Mouse (Mus musculus): Measurements from ENCODE around the gene Tmem39a. TPM values are rescaled to one million over a fixed set of nuclear protein-coding genes. Genes with fewer than 3 reads are reported as not detected.

Gene Tmem39a
- total and polyA plus RNA-seq, 3 experiments: 17.3 to 148 (median 53.5) TPM

DNA sequence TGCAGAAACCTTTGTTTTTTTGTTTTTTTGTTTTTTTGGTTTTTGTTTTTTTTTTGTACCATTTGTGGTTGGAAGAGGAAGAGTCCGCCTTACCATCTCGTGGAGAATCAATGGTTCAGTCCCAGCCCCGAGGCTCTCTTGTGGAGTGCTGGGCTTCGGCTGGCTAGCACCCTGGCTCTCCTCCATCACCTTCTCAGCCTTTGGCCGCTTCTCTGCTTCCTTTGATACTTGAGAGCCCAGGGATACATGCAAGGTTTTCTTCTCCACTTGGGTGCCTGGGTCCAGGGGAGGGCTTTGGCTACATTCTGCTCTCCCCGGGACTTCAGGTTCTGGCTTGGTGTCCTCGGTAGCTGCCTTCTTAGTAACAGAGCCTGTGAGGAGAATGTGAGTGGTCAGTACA is 48.0 kb downstream of the Tmem39a start:
- Histone ChIP-seq H3K9me3 (replicated peaks) (peaks cover 2% of the 10 kb centered on the region), H3K27me3 (ENCODE audit: insufficient read depth, low read length) (peaks cover 8% of the 10 kb centered on the region; the same call in 1 of the 2 replicates), H3K4me3 (ENCODE audit: low read depth, low read length) (no peak overlapping the region), H3K4me1 (ENCODE audit: insufficient read depth, low read depth, low read length) (0 out of 2 replicates have a peak, but pooled peaks cover 6% of the 10 kb centered on the region), H3K36me3 (replicated peaks) (no peaks in the 10 kb centered on the region)
- no peak for TF ChIP-seq POLR2AphosphoS5 (IDR thresholded peaks at IDR 0.05; ENCODE audit: insufficient replicate concordance, low read depth, low read length)
- no peak for TF ChIP-seq TAL1 (conservative IDR thresholded peaks at IDR 0.05; ENCODE audit: low read depth, low read length)
- TF ChIP-seq GATA1 (IDR thresholded peaks at IDR 0.05; ENCODE audit: borderline replicate concordance, low read length): no peak
- no peak for TF ChIP-seq GATA2 (IDR thresholded peaks at IDR 0.05; ENCODE audit: borderline replicate concordance, low read depth, low read length)
- no peak for TF ChIP-seq CTCF (IDR thresholded peaks at IDR 0.05; ENCODE audit: low read depth, low read length)
- DNase-seq (ENCODE audit: low spot score) (no peak), ATAC-seq (ENCODE audit: extremely low read depth, insufficient number of reproducible peaks, low FRiP score, poor library complexity, severe bottlenecking) (no peak)

GRCm38 (mm10) chr16:38608687-38609086 is 50.2 kb downstream of the Tmem39a start:
- peaks cover 3% of the 10 kb centered on the region; the same call in 1 of the 2 replicates for H3K27me3 ChIP-seq (ENCODE audit: insufficient read depth, low read length)
- no peaks in the 10 kb centered on the region for H3K4me1 ChIP-seq (ENCODE audit: insufficient read depth, low read depth, low read length)
- TF ChIP-seq TAL1 (conservative IDR thresholded peaks at IDR 0.05; ENCODE audit: low read depth, low read length): no peak
- TF ChIP-seq POLR2AphosphoS5 (IDR thresholded peaks at IDR 0.05; ENCODE audit: insufficient replicate concordance, low read depth, low read length): no peak
- no peak for TF ChIP-seq GATA2 (IDR thresholded peaks at IDR 0.05; ENCODE audit: borderline replicate concordance, low read depth, low read length)
- TF ChIP-seq CTCF (IDR thresholded peaks at IDR 0.05; ENCODE audit: low read depth, low read length): no peak
- TF ChIP-seq GATA1 (IDR thresholded peaks at IDR 0.05; ENCODE audit: borderline replicate concordance, low read length): no peak
- H3K4me3 ChIP-seq (ENCODE audit: low read depth, low read length): no peak overlapping the region
- no peaks in the 10 kb centered on the region for H3K36me3 ChIP-seq (replicated peaks)
- peaks cover 2% of the 10 kb centered on the region for H3K9me3 ChIP-seq (replicated peaks)
- ATAC-seq (ENCODE audit: extremely low read depth, insufficient number of reproducible peaks, low FRiP score, poor library complexity, severe bottlenecking): no peak
- DNase-seq (ENCODE audit: low spot score): no peak

DNA sequence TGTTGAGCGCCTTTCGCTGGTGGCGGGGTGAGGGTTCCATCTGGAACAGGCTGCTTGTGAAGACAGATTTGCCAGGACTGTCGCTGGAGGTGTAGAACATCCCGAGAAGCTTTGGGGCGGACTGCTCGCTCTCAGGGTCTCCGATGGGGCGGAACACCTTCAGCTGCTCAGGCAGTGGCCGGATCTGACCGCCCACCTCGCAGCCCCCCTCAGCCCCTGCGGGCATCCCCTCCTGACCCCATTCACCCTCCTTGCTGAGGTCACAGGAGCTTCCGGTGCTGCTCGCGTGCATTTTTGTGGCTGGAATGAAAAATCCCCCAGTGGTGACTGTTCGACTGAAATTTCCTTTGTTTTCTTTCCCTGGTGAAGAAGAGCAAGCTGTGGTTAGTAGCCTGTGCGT is 50.6 kb downstream of the Tmem39a start:
- DNase-seq (ENCODE audit: low spot score) (no peak), ATAC-seq (ENCODE audit: extremely low read depth, insufficient number of reproducible peaks, low FRiP score, poor library complexity, severe bottlenecking) (no peak)
- Histone ChIP-seq H3K36me3 (replicated peaks) (no peaks in the 10 kb centered on the region), H3K27me3 (ENCODE audit: insufficient read depth, low read length) (peaks cover 3% of the 10 kb centered on the region; the same call in 1 of the 2 replicates), H3K4me3 (ENCODE audit: low read depth, low read length) (no peak overlapping the region), H3K4me1 (ENCODE audit: insufficient read depth, low read depth, low read length) (no peaks in the 10 kb centered on the region), H3K9me3 (replicated peaks) (peaks cover 2% of the 10 kb centered on the region)
- TF ChIP-seq POLR2AphosphoS5 (IDR thresholded peaks at IDR 0.05; ENCODE audit: insufficient replicate concordance, low read depth, low read length): no peak
- no peak for TF ChIP-seq GATA2 (IDR thresholded peaks at IDR 0.05; ENCODE audit: borderline replicate concordance, low read depth, low read length)
- TF ChIP-seq GATA1 (IDR thresholded peaks at IDR 0.05; ENCODE audit: borderline replicate concordance, low read length): no peak
- no peak for TF ChIP-seq TAL1 (conservative IDR thresholded peaks at IDR 0.05; ENCODE audit: low read depth, low read length)
- no peak for TF ChIP-seq CTCF (IDR thresholded peaks at IDR 0.05; ENCODE audit: low read depth, low read length)

DNA sequence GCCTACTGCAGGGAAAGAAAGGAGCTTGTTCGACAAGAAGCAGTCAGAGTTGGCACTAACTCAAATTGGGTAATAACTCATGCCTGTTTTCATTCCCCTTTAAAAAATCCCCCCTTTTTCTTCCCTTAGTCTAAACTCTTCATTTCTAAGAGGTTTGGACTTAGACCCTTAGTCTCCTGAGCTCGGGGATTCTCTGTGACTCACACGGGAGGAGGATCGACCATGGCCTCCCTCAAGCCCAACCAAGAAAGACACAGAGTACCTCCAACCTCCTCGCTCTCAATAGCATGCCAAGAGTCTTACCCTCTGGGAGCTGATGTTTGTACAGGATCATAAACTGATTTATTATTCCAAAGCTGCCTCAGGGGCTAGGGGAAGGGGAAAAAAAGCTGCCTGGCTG is 54.1 kb downstream of the Tmem39a start:
- H3K4me3 ChIP-seq (ENCODE audit: low read depth, low read length): no peak overlapping the region
- no peak for DNase-seq (ENCODE audit: low spot score)
- no peak for ATAC-seq (ENCODE audit: extremely low read depth, insufficient number of reproducible peaks, low FRiP score, poor library complexity, severe bottlenecking)
- TF ChIP-seq GATA1 (IDR thresholded peaks at IDR 0.05; ENCODE audit: borderline replicate concordance, low read length) (no peak), TAL1 (conservative IDR thresholded peaks at IDR 0.05; ENCODE audit: low read depth, low read length) (no peak), POLR2AphosphoS5 (IDR thresholded peaks at IDR 0.05; ENCODE audit: insufficient replicate concordance, low read depth, low read length) (no peak), CTCF (IDR thresholded peaks at IDR 0.05; ENCODE audit: low read depth, low read length) (no peak), GATA2 (IDR thresholded peaks at IDR 0.05; ENCODE audit: borderline replicate concordance, low read depth, low read length) (no peak)
- no peaks in the 10 kb centered on the region for H3K36me3 ChIP-seq (replicated peaks)
- H3K4me1 ChIP-seq (ENCODE audit: insufficient read depth, low read depth, low read length): no peaks in the 10 kb centered on the region
- peaks cover 6% of the 10 kb centered on the region; the same call in 1 of the 2 replicates for H3K27me3 ChIP-seq (ENCODE audit: insufficient read depth, low read length)
- peaks cover 11% of the 10 kb centered on the region for H3K9me3 ChIP-seq (replicated peaks)

- ATAC-seq (ENCODE audit: extremely low read depth, insufficient number of reproducible peaks, low FRiP score, poor library complexity, severe bottlenecking) (no peak), DNase-seq (ENCODE audit: low spot score) (no peak)
- TF ChIP-seq CTCF (IDR thresholded peaks at IDR 0.05; ENCODE audit: low read depth, low read length): no peak
- TF ChIP-seq TAL1 (conservative IDR thresholded peaks at IDR 0.05; ENCODE audit: low read depth, low read length): no peak
- TF ChIP-seq GATA1 (IDR thresholded peaks at IDR 0.05; ENCODE audit: borderline replicate concordance, low read length): no peak
- no peak for TF ChIP-seq POLR2AphosphoS5 (IDR thresholded peaks at IDR 0.05; ENCODE audit: insufficient replicate concordance, low read depth, low read length)
- no peak for TF ChIP-seq GATA2 (IDR thresholded peaks at IDR 0.05; ENCODE audit: borderline replicate concordance, low read depth, low read length)
- Histone ChIP-seq H3K36me3 (replicated peaks) (no peaks in the 10 kb centered on the region), H3K9me3 (replicated peaks) (peaks cover 11% of the 10 kb centered on the region), H3K4me1 (ENCODE audit: insufficient read depth, low read depth, low read length) (no peaks in the 10 kb centered on the region), H3K27me3 (ENCODE audit: insufficient read depth, low read length) (peaks cover 6% of the 10 kb centered on the region; the same call in 1 of the 2 replicates), H3K4me3 (ENCODE audit: low read depth, low read length) (no peak overlapping the region)
These were observed 55.1 kb downstream of the Tmem39a start for GRCm38 (mm10) chr16:38613646-38614045.

- H3K36me3 ChIP-seq (replicated peaks): no peaks in the 10 kb centered on the region
- DNase-seq (ENCODE audit: low spot score): no peak
- TF ChIP-seq GATA2 (IDR thresholded peaks at IDR 0.05; ENCODE audit: borderline replicate concordance, low read depth, low read length): no peak
- no peak for TF ChIP-seq TAL1 (conservative IDR thresholded peaks at IDR 0.05; ENCODE audit: low read depth, low read length)
- no peak for TF ChIP-seq POLR2AphosphoS5 (IDR thresholded peaks at IDR 0.05; ENCODE audit: insufficient replicate concordance, low read depth, low read length)
- TF ChIP-seq GATA1 (IDR thresholded peaks at IDR 0.05; ENCODE audit: borderline replicate concordance, low read length): no peak
- no peak for TF ChIP-seq CTCF (IDR thresholded peaks at IDR 0.05; ENCODE audit: low read depth, low read length)
- H3K4me1 ChIP-seq (ENCODE audit: insufficient read depth, low read depth, low read length): no peaks in the 10 kb centered on the region
- H3K4me3 ChIP-seq (ENCODE audit: low read depth, low read length): no peak overlapping the region
- 0 out of 2 replicates have a peak, but pooled peaks cover 10% of the 10 kb centered on the region for H3K27me3 ChIP-seq (ENCODE audit: insufficient read depth, low read length)
- H3K9me3 ChIP-seq (replicated peaks): peaks cover 9% of the 10 kb centered on the region
- ATAC-seq (ENCODE audit: extremely low read depth, insufficient number of reproducible peaks, low FRiP score, poor library complexity, severe bottlenecking): no peak
These were observed 59.5 kb downstream of the Tmem39a start for GRCm38 (mm10) chr16:38617977-38618376.
